Mouse (Mus musculus) CD4-positive, CD25-positive, alpha-beta regulatory T cell, adult 9 weeks (primary cell): ENCODE measurements around the gene Olfr235. TPM values are rescaled to one million over a fixed set of nuclear protein-coding genes. Genes with fewer than 3 reads are reported as not detected.

ENCODE experiments used
- polyA plus RNA-seq: library from polyadenylated mRNA; unstranded; fragments of 100-300 nt; shearing (Covaris generic); gene quantifications from one replicate; pipeline ENCODE4 v1.2.1, GENCODE M21; 2017

Olfr235 gene
- not detected for polyA plus RNA-seq

DNA sequence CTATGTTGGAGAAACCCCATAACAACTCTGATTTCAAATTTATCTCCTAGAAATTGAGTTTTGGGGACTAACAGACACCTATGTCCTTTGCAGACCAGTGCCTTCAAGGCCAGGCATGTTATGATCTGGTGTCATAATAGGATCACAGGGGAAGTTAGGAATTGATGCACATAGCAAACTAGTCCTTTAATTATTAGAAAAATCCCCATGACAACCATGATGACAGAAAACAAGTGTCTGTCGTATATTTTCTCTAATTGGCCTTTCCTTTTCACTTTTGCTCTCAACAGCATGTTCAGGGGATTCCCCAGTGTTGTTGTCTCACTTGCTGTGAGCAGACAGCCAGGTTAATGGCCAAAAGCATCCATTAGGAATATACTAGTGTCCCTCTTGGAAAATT lies at the start of gene Olfr235:
Olfr235 (plus strand) TSS at position 301 of the 400 bp plus-strand sequence.

DNA sequence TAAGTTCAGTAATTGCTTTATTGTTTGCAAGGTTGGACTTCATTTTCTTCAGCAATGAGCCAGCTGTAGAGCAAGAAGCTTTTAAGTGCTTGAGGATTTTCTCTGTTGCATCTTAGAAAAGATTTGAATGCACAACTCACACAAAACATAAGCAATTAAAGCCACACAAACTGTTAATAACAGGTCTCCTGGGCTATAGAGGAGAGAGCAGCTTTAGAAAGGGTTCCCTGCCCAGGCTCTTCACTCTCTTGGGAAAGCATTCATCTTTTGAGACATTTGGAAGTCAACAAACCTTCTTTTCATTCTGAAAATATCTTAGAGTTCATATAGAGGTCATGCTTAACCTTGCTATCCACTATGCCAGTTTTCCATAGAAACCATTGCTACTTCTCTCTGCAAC lies 28.3 kb upstream of the Olfr235 start, which contains the start of gene Olfr1432:
Olfr1432 (minus strand) TSS at position 101 of the 400 bp plus-strand sequence.

DNA sequence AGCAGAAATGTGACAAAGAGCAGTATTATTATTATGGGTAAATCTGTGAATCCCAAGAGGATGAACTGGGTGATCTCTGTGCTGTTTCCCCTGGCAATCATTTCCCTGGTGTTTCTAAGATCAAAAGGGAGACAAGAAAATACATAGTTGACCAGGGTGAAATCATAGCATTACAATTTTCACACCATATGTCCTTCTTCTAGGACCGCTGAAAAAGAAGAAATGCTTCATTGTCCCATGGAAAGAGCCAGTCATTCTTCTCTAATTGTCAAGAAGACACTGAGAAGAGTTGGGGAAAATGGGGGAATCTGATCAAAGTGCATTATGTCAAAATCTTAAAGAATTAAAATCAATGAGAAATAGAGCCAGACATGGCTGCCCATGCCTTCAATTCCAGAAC lies 19.3 kb upstream of the Olfr235 start, which contains the start of gene Olfr262:
Olfr262 (minus strand) TSS at position 101 of the 400 bp plus-strand sequence.

DNA sequence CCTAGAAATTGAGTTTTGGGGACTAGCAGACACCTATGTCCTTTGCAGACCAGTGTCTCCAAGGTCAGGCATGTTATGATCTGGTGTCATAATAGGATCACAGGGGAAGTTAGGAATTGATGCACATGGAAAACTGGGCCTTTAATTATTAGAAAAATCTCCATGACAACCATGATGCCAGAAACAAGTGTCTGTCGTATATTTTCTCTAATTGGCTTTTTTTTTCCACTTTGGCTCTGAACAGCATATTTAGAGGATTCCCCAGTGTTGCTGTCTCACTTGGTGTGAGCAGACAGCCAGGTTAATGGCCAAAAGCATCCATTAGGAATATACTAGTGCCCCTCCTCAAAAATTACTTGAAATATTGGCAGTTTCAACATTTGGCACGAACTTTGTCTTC lies 18.7 kb downstream of the Olfr235 start, which contains the start of gene Olfr1434:
Olfr1434 (plus strand) TSS at position 301 of the 400 bp plus-strand sequence.

DNA sequence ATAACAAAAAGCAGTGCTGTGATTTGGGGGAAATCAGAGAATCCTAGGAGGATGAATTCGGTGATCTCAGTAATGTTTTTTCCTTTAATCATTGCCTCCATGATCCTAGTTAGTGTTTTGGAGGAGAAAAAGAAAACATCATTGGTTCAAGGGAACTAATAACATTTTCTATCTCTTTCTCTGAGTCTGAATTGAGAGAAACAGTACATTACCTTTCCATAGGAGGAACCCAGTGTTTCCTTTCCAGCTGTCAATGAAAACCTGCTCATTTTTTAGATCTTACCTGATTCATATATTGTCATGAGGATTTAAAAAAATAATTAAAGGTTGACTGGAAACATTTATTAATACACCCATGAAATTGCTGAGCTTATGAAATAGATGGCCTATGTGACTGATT lies 38.2 kb downstream of the Olfr235 start, which contains the start of gene Olfr1436:
Olfr1436 (minus strand) TSS at position 101 of the 400 bp plus-strand sequence.

Other genes with a start within 250 kb of the Olfr235 start
- gene Olfr1423, start 219.7 kb upstream of the Olfr235 start, polyA plus RNA-seq = not detected
- not detected for gene Olfr1424, start 198.3 kb upstream of the Olfr235 start, polyA plus RNA-seq
- gene Olfr1425, start 183.3 kb upstream of the Olfr235 start, polyA plus RNA-seq = not detected
- gene Olfr1426, start 169.0 kb upstream of the Olfr235 start, polyA plus RNA-seq = not detected
- not detected for gene Olfr1427, start 157.7 kb upstream of the Olfr235 start, polyA plus RNA-seq
- not detected for gene Olfr1428, start 145.1 kb upstream of the Olfr235 start, polyA plus RNA-seq
- not detected for gene Olfr76, start 137.8 kb upstream of the Olfr235 start, polyA plus RNA-seq
- 0.10 TPM for gene Olfr1555-ps1, start 90.9 kb upstream of the Olfr235 start, polyA plus RNA-seq
- gene Olfr1431, start 60.4 kb upstream of the Olfr235 start, polyA plus RNA-seq = not detected
- gene Olfr1432, start 28.4 kb upstream of the Olfr235 start, polyA plus RNA-seq = not detected
- not detected for gene Olfr262, start 19.4 kb upstream of the Olfr235 start, polyA plus RNA-seq
- not detected for gene Olfr1434, start 18.8 kb downstream of the Olfr235 start, polyA plus RNA-seq
- not detected for gene Olfr1436, start 38.1 kb downstream of the Olfr235 start, polyA plus RNA-seq
- gene Olfr1437, start 64.1 kb downstream of the Olfr235 start, polyA plus RNA-seq = not detected
- gene Olfr1438-ps1, start 74.9 kb downstream of the Olfr235 start, polyA plus RNA-seq = not detected
- not detected for gene Olfr1440, start 126.2 kb downstream of the Olfr235 start, polyA plus RNA-seq
- gene Olfr1441, start 156.4 kb downstream of the Olfr235 start, polyA plus RNA-seq = not detected
- not detected for gene Pfpl, start 166.9 kb downstream of the Olfr235 start, polyA plus RNA-seq
- gene Mpeg1, start 199.7 kb downstream of the Olfr235 start, polyA plus RNA-seq = 0.53 TPM
- gene Dtx4, start 240.4 kb downstream of the Olfr235 start, polyA plus RNA-seq = 6.2 TPM